Mouse (Mus musculus): ENCODE results near the gene Glud1.

- TF ChIP-seq CTCF (IDR thresholded peaks at IDR 0.05; ENCODE audit: control insufficient read depth, insufficient read depth, low read length) (no peak), POLR2A (IDR thresholded peaks at IDR 0.05; ENCODE audit: borderline replicate concordance, control insufficient read depth, low read depth, low read length) (no peak)
Measured at GRCm38 (mm10) chr14:34303265-34303680, 7.3 kb upstream of the Glud1 start.

Data from bone marrow, adult 2 months (tissue).